Comparison of ENCODE assay signal across 28 mouse cellular contexts in the genomic region with DNA sequence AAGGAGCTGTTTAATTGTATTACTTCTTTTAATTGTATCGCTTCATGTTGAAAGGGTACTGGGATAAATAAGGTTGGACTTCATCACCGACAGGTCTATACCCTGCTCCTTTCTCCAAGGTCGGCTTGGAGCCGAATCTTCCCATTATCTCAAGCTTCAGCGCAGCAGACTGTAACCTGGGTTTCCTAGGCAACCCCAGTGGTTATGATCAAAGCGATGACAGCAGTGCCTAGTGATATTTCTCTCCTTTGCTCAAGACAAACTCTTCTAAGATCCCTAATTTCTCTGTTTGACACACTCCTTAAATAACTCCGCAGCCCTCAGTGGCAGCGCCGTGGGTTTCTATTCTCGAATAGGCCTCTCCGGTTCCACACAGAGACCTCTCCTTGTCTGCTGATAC.
A peak's percentile ranks its signal among the peaks of the same experiment; 100 is the strongest.
DNase-seq lines count a peak whose midpoint lies in the region; ATAC-seq and TF ChIP-seq lines count a peak whose summit lies in the region.
"Had no signal": no experiment of that assay in that cellular context is flagged by ENCODE, and none has a peak within 500 bp of the region (broad histone marks: within the 10 kb centered on the region; RNA-seq: fewer than 3 reads in every experiment).

No protein-coding gene starts in this region.

- no peaks in the 10 kb centered on the region for H3K36me3 ChIP-seq in forebrain, postnatal 0 days (ENCODE audit: insufficient read depth)
- H3K36me3 ChIP-seq in forebrain, embryonic 11.5 days (ENCODE audit: control insufficient read depth, insufficient read depth, low read length), result no peaks in the 10 kb centered on the region
- H3K36me3 ChIP-seq: embryonic facial prominence, embryonic 10.5 days; embryonic facial prominence, embryonic 13.5 days; G1E; hindbrain, embryonic 12.5 days; hindbrain, embryonic 15.5 days had no signal

- no peak for DNase-seq in forebrain, postnatal 0 days
- DNase-seq in forebrain, embryonic 11.5 days (ENCODE audit: low spot score), result no peak
- peak in 1 of 2 experiments; percentile 13 for DNase-seq in left cerebral cortex, adult 2 months (ENCODE audit: extremely low spot score in 1 of 2, low spot score in 2 of 2)
- DNase-seq in left cerebral cortex, postnatal 4 days, result no peak
- DNase-seq in right cerebral cortex, adult 18-20 months, result peak; percentile 11
- no peak for DNase-seq in right cerebral cortex, postnatal 25 days
- no peak for DNase-seq in spleen, postnatal 14 days (ENCODE audit: low spot score in 2 of 2)
- DNase-seq: adrenal gland, postnatal 10 days; adrenal gland, postnatal 36 days; B cell, adult 2 months; cerebellum, adult 11 months; cerebellum, adult 2 months; cerebellum, adult 9-11 months; cerebellum, postnatal 25 days; embryo, embryonic 11 days; gastrocnemius, adult 2 months; gastrocnemius, postnatal 14 days; heart, adult 11 months had no signal

- H3K4me1 ChIP-seq in forebrain, postnatal 0 days (ENCODE audit: insufficient read depth), result no peaks in the 10 kb centered on the region
- H3K4me1 ChIP-seq in forebrain, embryonic 11.5 days (replicated peaks; ENCODE audit: control insufficient read depth, insufficient read depth, low read length), result no peaks in the 10 kb centered on the region
- H3K4me1 ChIP-seq: embryonic facial prominence, embryonic 10.5 days; embryonic facial prominence, embryonic 13.5 days; hindbrain, embryonic 12.5 days had no signal

- no peak for TF ChIP-seq CTCF in forebrain, postnatal 0 days (IDR thresholded peaks at IDR 0.05; ENCODE audit: low read depth)
- TF ChIP-seq CTCF in left cerebral cortex, adult 2 months (IDR thresholded peaks at IDR 0.05), result no peak

- WGBS in forebrain, postnatal 0 days, result 81% methylated on average over 11 of the region's 11 CpGs
- 89% methylated on average over 11 of the region's 11 CpGs for WGBS in forebrain, embryonic 11.5 days

- H3K4me3 ChIP-seq in forebrain, postnatal 0 days (ENCODE audit: low read depth, low read length), result no peak overlapping the region
- H3K4me3 ChIP-seq in forebrain, embryonic 11.5 days (ENCODE audit: low read depth, low read length), result no peak overlapping the region
- H3K4me3 ChIP-seq in left cerebral cortex, adult 2 months, result no peak overlapping the region
- H3K4me3 ChIP-seq: embryonic facial prominence, embryonic 10.5 days; embryonic facial prominence, embryonic 13.5 days; erythroblast, embryonic 14.5 days; gastrocnemius, adult 2 months; hindbrain, embryonic 12.5 days; hindbrain, embryonic 15.5 days had no signal

- no peaks in the 10 kb centered on the region for H3K27me3 ChIP-seq in forebrain, postnatal 0 days (ENCODE audit: insufficient read depth, low read length)
- H3K27me3 ChIP-seq in forebrain, embryonic 11.5 days (ENCODE audit: control insufficient read depth, insufficient read depth, low read length), result no peaks in the 10 kb centered on the region
- H3K27me3 ChIP-seq: CH12.LX; embryonic facial prominence, embryonic 13.5 days; hindbrain, embryonic 12.5 days; hindbrain, embryonic 15.5 days had no signal

- no peak overlapping the region for H3K9ac ChIP-seq in forebrain, postnatal 0 days
- H3K9ac ChIP-seq in forebrain, embryonic 11.5 days (ENCODE audit: low read length), result no peak overlapping the region
- H3K9ac ChIP-seq: embryonic facial prominence, embryonic 13.5 days; hindbrain, embryonic 12.5 days; hindbrain, embryonic 15.5 days had no signal

- no peak overlapping the region for H3K27ac ChIP-seq in forebrain, postnatal 0 days (ENCODE audit: low read depth, low read length)
- no peak overlapping the region for H3K27ac ChIP-seq in forebrain, embryonic 11.5 days (ENCODE audit: low read depth, low read length)
- peak overlapping the region; percentile 60; the same call in 1 of the 2 replicates for H3K27ac ChIP-seq in left cerebral cortex, adult 2 months
- H3K27ac ChIP-seq: embryonic facial prominence, embryonic 10.5 days; embryonic facial prominence, embryonic 13.5 days; gastrocnemius, adult 2 months; hindbrain, embryonic 12.5 days; hindbrain, embryonic 15.5 days had no signal

- no peaks in the 10 kb centered on the region for H3K9me3 ChIP-seq in forebrain, postnatal 0 days (ENCODE audit: low read length)
- no peaks in the 10 kb centered on the region for H3K9me3 ChIP-seq in forebrain, embryonic 11.5 days (ENCODE audit: control insufficient read depth, low read length)
- H3K9me3 ChIP-seq: embryonic facial prominence, embryonic 10.5 days; embryonic facial prominence, embryonic 13.5 days; G1E; hindbrain, embryonic 12.5 days; hindbrain, embryonic 15.5 days had no signal

- H3K4me2 ChIP-seq in forebrain, postnatal 0 days (ENCODE audit: low read depth), result no peak overlapping the region
- H3K4me2 ChIP-seq in forebrain, embryonic 11.5 days (ENCODE audit: low read depth, low read length, severe bottlenecking), result no peak overlapping the region
- H3K4me2 ChIP-seq: embryonic facial prominence, embryonic 13.5 days; heart, embryonic 11.5 days; hindbrain, embryonic 12.5 days; hindbrain, embryonic 15.5 days had no signal

- ATAC-seq in forebrain, postnatal 0 days, result peak; percentile 69; the same call in 1 of the 2 replicates
- ATAC-seq in forebrain, embryonic 11.5 days (replicated peaks; ENCODE audit: low FRiP score), result no peak
- ATAC-seq: forebrain, embryonic 14.5 days; Patski had no signal

- intact Hi-C loops in left cerebral cortex, adult 2 months (cut with DNase I), result no loop called here
- intact Hi-C loops in left cerebral cortex, postnatal 4 days (cut with DNase I), result no loop called here
